Mouse (Mus musculus): ENCODE results near the gene Tpx2.

Tpx2 gene

DNA sequence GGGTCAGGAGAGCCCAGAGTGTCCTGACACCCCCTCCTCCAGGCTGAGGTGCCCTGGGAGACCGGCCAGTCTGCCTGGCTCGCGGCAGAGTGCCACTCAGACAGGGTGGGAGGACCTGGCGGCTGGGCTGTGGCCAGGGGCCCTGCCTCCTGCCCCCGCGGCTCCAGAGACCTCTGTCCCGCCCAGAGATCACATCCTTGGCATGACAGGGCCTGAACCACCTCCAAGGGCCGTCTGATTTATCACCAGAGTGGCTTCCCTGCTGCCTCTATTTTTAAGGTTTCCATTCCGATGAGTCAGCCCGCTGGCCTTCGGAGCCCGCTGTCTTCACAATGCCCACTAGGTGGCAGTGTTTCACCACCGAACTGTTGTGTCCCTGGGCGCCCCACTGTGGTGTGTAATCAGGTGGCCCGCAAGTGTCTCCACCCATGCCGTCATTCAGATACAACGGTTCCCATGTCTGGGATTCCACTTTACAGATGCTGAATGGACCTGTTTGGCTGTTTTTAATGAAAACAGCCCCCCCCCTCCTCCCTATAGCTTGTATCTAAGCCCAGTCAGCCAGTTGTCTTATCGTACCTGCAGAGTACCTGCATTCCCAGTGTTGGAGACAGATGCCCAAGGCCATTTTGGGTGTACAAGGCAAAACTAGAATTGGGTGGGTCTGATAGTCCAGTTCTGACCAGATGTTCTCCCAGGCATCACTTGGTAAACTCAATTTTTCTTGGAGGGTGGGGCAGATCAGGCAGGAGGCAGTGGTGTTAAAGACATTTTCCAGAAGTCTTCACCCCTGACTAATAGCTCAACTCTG is 66.8 kb downstream of the Tpx2 start:
- peak; percentile 91 for DNase-seq (ENCODE audit: low read depth, low spot score)

GRCm38 (mm10) chr2:152915453-152915852 is 67.7 kb downstream of the Tpx2 start:
- no peak for DNase-seq (ENCODE audit: low read depth, low spot score)

DNA sequence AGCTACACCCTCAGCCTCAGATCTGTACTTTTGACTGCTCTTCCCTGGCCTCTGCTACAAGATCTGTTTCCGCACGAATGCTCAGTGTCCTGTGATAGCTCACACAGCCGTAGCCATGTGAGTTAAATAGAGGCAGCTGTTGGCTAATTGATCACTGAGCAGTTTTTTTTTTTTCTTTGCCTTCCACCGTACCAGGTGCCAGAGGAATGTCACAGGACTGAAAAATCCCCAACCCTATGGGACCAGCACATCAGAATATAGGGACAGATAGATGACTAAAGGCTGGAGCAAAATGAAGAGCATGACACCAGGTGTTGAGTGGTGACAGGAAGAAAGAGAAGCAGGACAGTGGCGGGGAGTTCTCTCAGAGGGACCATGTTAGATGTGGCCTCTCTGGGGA is 68.3 kb downstream of the Tpx2 start:
- DNase-seq (ENCODE audit: low read depth, low spot score) = no peak

- DNase-seq (ENCODE audit: low read depth, low spot score) = no peak
Measured at GRCm38 (mm10) chr2:152917671-152918070, 69.9 kb downstream of the Tpx2 start.

DNA sequence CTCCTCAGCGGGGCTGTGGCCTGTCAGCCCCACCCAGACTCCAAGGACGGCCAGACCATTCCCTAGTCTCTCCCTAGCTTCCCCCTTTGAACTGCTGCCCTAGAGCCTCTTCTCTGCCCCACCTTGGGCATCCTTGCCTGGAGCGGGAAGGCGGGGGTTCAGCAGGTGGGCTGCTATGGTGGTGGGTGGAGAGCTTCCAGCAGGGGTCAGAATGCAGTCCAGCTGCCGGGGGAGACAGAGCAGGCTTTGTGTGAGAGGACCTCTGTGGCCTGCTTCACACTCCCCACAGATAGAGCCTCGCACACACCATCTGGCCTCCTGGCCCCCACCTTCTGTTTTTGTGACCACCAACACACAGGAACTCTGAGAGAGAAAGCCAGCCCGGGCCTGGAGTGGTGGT is 74.6 kb downstream of the Tpx2 start:
- no peak for DNase-seq (ENCODE audit: low read depth, low spot score)

DNA sequence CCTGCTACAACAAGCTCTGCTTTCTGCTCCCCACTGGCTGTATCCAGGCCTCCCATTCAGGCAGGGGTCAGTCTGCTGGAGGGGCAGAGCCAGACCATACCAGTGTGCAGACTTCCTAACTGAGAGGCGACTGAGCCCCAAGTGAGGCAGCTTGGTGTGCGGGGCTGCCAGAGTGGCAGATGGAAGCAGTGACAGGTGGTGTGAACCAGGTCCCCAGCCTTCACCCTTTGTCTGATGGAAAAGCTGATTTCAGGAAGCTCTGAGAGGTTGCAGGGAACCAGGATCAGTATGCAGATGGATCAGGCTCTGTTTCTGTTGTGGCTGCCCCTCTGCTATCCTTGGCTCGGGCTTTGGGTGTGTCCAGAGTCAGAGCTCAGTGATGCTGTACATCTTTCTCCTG is 75.9 kb downstream of the Tpx2 start:
- DNase-seq (ENCODE audit: low read depth, low spot score) = peak; percentile 75

DNA sequence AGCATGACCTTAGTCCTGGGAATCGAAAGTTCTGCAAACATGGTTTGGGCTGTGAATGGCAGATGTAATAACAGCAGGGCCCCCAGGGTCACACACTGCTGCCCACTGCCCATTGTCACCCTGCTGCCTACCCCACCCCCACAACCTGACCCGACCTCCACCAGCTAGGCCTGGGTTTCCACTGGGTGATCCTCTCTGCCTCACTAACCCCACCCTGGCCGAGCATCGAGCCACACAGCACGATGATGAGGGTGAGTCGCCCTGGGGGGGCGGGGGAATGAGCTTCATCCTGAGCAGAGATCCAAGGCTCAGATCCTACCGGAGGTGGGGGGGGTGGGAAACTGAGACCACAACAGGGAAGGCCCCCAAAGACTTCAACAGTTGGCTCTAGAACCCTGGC is 76.4 kb downstream of the Tpx2 start:
- DNase-seq (ENCODE audit: low read depth, low spot score) = no peak

DNA sequence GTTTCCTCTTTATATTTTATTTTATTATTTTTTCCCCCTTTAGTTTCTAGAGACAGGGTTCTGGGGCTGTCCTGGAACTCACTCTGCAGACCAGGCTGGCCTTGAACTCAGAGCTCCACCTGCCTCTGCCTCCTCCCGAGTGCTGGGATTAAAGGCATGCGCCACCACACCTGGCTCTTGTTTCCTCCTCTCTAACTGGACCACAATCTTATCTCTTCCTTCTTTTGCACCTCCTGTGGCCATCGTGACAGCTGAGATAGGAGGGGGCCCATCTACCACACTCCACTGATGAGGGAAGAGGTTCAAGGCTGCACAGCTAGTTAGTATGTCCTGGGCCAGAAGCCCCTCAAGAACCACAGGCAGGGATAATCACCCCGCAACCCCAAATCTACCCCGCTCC is 76.8 kb downstream of the Tpx2 start:
- DNase-seq (ENCODE audit: low read depth, low spot score) = no peak

DNA sequence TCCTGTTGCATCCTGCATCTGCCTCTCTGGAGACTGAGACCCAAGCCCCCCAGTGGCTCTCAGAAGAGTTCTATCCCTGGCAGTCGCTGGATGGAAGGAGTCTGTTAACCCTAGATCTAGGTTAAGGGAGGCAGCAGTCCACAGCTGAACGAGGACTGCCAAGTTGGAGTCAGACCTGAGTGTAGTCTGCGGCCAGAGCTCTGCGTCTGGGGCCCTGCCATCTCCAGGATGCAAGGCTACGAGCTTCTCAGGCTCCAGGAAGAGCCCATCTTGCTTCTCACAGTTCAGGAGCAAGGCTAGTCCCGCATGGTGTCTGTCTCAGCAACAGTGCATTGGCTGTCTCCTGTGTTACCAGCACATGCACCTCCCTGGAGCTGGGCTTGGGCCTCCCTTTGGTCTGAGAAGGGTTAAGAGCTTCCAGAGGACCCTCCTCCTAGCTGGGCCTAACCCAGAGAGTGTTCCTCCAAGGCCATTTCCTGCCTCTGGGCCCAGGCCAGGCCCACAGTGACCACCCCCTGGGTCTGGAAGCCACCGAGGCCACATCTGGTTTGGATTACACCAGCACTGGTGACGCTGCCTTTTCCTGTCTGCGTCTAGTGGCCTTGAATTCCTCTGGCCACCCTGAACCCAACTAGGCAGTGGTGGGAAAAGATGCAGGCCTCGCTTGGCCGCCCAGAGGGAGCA is 77.6 kb downstream of the Tpx2 start:
- DNase-seq (ENCODE audit: low read depth, low spot score) = no peak

GRCm38 (mm10) chr2:152926896-152927295 is 79.1 kb downstream of the Tpx2 start:
- no peak for DNase-seq (ENCODE audit: low read depth, low spot score)

DNA sequence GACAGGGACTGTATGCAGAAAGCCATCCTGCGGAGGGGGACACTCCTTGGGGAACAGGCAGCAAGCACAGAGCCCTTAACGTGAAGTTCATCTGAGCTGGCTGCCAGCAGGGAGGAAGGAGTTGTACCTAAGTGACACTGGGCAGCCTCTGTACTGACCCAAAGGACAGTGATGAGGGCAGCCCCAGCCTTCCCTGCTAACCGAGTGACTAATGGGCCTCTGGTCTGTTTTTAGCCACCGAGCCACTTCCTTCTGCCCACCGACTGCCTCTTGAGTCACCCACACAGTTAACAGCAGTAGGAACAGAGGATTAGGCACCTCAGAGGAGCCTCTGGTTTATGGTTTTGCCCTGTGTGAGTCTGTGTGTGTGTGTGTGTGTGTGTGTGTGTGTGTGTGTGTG is 79.6 kb downstream of the Tpx2 start:
- DNase-seq (ENCODE audit: low read depth, low spot score) = peak; percentile 41

GRCm38 (mm10) chr2:152928219-152928987 is 80.6 kb downstream of the Tpx2 start:
- DNase-seq (ENCODE audit: low read depth, low spot score) = no peak

GRCm38 (mm10) chr2:152928988-152929370 is 81.2 kb downstream of the Tpx2 start:
- DNase-seq (ENCODE audit: low read depth, low spot score) = no peak

DNA sequence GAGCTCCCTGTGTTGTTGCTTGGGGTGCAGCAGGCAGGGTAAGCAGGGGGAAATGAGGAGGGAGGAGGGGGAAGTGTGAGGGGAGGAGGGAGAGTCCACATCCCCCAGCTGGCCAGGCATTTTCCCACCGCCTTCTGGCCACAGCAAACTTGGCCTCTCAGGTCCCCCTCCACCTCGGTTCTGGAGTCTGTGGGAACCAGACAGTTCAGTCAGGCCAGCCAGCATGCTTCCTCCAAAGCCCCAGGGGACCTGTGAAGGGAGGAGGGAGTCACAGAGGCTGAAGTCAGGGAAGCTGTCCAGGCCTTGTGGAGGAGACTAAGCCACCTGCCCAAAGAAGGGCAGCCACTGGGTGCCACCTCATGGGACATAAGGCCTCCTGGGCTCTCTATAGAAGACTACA is 82.5 kb downstream of the Tpx2 start:
- no peak for DNase-seq (ENCODE audit: low read depth, low spot score)

DNA sequence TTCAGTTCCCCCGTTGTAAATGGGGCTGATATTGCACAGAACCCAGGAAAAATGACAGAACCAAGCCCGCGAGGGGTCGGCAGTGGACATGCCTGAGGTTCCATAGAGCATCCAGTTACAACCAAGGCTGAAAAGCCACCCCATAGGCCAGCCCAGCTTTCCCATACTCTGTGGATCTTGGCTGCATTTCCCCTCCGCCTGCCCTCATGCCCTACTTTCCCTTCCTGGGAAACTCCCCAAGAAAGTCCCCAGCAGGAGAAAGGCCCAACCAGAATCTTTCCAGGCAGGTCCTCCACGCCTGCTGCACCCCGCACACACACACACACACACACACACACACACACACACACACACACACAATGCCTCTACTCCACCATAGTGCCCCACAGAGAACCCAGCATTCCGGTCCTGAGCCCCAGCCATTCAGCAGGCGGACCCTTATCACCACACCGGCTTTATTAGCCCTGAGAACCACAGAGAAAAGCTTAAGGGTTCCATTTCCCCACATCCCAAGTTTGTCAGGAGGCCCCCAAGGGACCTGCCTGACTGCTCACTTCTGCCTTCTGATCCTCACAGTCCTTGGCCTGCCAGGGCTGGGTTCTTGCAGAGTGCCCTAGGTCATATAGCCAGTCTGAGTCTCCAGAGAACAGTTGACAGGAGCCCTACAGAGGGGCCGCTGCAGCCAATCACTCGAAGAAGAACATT is 83.8 kb downstream of the Tpx2 start:
- peak; percentile 37 for DNase-seq (ENCODE audit: low read depth, low spot score)

GRCm38 (mm10) chr2:152933048-152933447 is 85.3 kb downstream of the Tpx2 start, which contains the start of gene Foxs1:
Gene Foxs1, minus strand, starts transcription at chr2:152933208.
- DNase-seq (ENCODE audit: low read depth, low spot score) = no peak

DNA sequence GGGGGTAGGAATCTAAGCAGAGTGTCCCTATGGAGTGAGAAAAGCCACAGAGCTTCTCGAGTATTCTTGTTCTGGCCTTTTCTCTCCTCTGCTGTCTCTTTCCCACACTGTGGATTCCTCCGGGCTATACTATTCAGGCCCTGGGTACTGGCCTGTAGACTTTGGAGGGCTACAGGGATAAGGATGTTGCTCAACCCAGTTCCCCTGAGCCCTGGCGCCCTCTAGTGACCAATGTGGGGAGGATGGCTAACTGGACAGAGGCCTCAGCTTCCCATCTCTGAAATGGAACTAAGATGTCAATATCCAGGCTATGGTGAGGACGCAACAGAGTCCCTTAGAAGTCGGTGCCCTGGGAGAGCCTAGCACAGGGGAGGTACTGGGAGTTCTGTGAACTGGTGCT is 85.8 kb downstream of the Tpx2 start:
- peak; percentile 60 for DNase-seq (ENCODE audit: low read depth, low spot score)

DNA sequence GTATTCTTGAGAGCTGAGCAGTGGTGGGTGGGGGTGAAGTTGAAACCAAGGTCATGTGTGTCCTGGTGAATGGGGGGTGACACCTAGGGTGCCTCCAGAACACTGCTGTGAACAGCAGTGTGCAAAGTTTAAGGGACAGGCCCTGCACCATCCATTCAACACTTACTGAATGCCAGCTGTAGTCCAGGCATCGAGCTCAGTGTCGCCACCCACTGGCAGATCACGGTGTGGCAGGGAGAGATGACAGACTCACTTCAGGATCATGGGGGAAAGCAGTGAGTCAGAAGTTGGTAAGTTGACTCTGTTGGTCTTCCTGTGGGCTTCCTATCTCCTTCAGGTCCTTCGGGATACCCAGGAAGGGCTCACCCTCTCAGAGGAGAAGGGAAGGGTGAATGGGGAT is 92.1 kb downstream of the Tpx2 start:
- DNase-seq (ENCODE audit: low read depth, low spot score) = peak; percentile 41

DNA sequence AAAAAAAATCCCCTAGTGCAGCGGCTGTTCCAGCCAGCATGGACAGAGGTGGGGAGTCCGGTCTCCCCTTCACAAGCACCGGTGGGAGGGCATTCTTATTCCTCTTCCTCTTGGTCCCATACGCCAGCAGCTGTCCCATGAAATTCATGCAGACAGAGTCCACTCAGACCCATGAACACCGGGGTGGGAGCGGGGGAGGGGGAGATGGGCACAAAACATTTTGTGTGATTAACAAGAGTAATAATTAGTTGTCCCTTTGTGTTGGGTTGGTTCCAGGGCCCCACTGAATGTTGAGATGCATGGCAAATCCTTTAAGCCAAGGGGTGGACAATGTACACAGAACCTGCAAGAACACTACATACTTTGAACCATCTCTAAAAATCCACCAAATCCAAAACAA is 93.3 kb downstream of the Tpx2 start:
- DNase-seq (ENCODE audit: low read depth, low spot score) = no peak

GRCm38 (mm10) chr2:152941776-152942175 is 94.0 kb downstream of the Tpx2 start:
- no peak for DNase-seq (ENCODE audit: low read depth, low spot score)

DNA sequence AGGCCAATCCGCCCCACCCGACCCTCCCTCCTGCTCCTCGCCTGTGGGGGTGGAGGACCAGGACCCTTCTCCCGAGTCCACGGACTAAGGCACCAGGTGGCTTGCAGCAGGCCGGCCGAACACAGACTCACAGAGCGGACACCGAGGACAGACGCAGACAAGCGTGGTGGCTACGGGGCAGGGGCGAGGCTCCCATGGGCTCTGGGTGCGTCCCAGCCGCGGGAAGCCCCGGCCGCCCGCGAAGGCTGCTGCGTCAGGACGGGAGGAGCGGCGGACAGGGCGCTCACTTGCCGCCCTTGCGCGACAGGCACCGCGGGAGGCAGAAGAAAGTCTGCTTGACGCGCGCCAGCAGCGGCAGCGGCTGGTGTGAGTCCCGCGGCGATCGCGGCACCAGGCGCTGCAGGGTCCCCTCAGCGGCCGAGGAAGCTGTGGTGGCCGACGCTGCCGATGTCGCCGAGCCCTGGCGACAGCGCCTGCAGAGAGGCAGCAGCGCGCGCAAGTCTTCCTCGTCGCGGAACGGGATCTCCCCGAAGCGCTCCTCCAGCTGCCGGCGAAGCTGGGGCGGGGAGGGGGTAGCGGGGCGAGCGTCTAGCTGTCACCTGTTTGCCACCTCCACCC is 95.2 kb downstream of the Tpx2 start:
- peak; percentile 38 for DNase-seq (ENCODE audit: low read depth, low spot score)
